Mouse (Mus musculus) neural tube, embryonic 14.5 days (tissue): Measurements from ENCODE around the gene Snap91. TPM values are rescaled to one million over a fixed set of nuclear protein-coding genes. Genes with fewer than 3 reads are reported as not detected.

Experiments used
- polyA plus RNA-seq: library from polyadenylated mRNA; unstranded; fragments of >200 nt; fragmentation: Nextera tagmentation; extraction: Ambion mirVana; gene quantifications from 2 replicates; pipeline ENCODE4 v1.2.1, GENCODE M21; 2014

Snap91 gene
- polyA plus RNA-seq, 1 experiment from 2014 or later, result 93.0 TPM

Other genes with a start within 250 kb of the Snap91 start
- 49.0 and 53.0 TPM in 2 replicates for gene Me1, start 184.7 kb downstream of the Snap91 start, polyA plus RNA-seq
- gene Prss35, start 137.0 kb downstream of the Snap91 start, polyA plus RNA-seq, result 4.2 and 11.9 TPM in 2 replicates
- 8.1 and 13.2 TPM in 2 replicates for gene Ripply2, start 134.9 kb upstream of the Snap91 start, polyA plus RNA-seq
- gene Cyb5r4, start 141.4 kb upstream of the Snap91 start, polyA plus RNA-seq, result 56.5 and 82.0 TPM in 2 replicates